Mouse (Mus musculus): ENCODE measurements at regions not wholly inside any gene's neighbourhood (a gene's known extent, or its start where the extent isn't known, plus 50 kb on each side); places are given as distances from the start of the nearest gene placed in this dataset.

GRCm38 (mm10) chr15:56592656-56593055 is 884.8 kb downstream of the Slc22a22 start:
- no peak for TF ChIP-seq POLR2AphosphoS2 (IDR thresholded peaks at IDR 0.05; ENCODE audit: insufficient read length, low read depth)
- no peak for TF ChIP-seq TCF3 (IDR thresholded peaks at IDR 0.05; ENCODE audit: insufficient read length, low read depth)
- no peak for TF ChIP-seq REST (IDR thresholded peaks at IDR 0.05; ENCODE audit: insufficient read depth, insufficient read length)
- TF ChIP-seq POLR2A (IDR thresholded peaks at IDR 0.05; ENCODE audit: insufficient read length, low read depth), result no peak
- TF ChIP-seq USF1 (IDR thresholded peaks at IDR 0.05; ENCODE audit: low read depth), result no peak
